Mouse (Mus musculus): Measurements from ENCODE around the gene Fkrp. TPM values are rescaled to one million over a fixed set of nuclear protein-coding genes. Genes with fewer than 3 reads are reported as not detected.
A peak's percentile ranks its signal among the peaks of the same experiment; 100 is the strongest.

Fkrp gene
- polyA plus RNA-seq, 1 experiment from 2014 or later, result 29.0 TPM

- no peaks in the 10 kb centered on the region for H3K9me3 ChIP-seq (ENCODE audit: control insufficient read depth, low read length)
- H3K4me1 ChIP-seq (replicated peaks; ENCODE audit: control insufficient read depth, insufficient read depth, low read length), result peaks cover 22% of the 10 kb centered on the region
- H3K36me3 ChIP-seq (ENCODE audit: control insufficient read depth, insufficient read depth), result no peaks in the 10 kb centered on the region
- ATAC-seq, result 0 out of 2 replicates have a peak, but pooled peaks have one; percentile 2
- peak overlapping the region; percentile 1; the same call in 1 of the 2 replicates for H3K4me2 ChIP-seq (ENCODE audit: low read length)
- no peak overlapping the region for H3K4me3 ChIP-seq (replicated peaks; ENCODE audit: low read length)
- WGBS, result 27% methylated on average over 10 of the region's 10 CpGs
- peaks cover 8% of the 10 kb centered on the region; the same call in 1 of the 2 replicates for H3K27me3 ChIP-seq (replicated peaks; ENCODE audit: control insufficient read depth, insufficient read depth, low read length)
- H3K9ac ChIP-seq (replicated peaks; ENCODE audit: low read depth, low read length), result 0 out of 2 replicates have a peak overlapping the region, but pooled peaks have one; percentile 19
- H3K27ac ChIP-seq (ENCODE audit: low read length), result no peak overlapping the region
Measured at GRCm38 (mm10) chr7:16809739-16810138, 6.8 kb downstream of the Fkrp start.

GRCm38 (mm10) chr7:16808647-16809046 lies 7.9 kb downstream of the Fkrp start:
- H3K9ac ChIP-seq (replicated peaks; ENCODE audit: low read depth, low read length), result no peak overlapping the region
- peaks cover 8% of the 10 kb centered on the region; the same call in 1 of the 2 replicates for H3K27me3 ChIP-seq (replicated peaks; ENCODE audit: control insufficient read depth, insufficient read depth, low read length)
- H3K36me3 ChIP-seq (ENCODE audit: control insufficient read depth, insufficient read depth), result no peaks in the 10 kb centered on the region
- H3K4me1 ChIP-seq (replicated peaks; ENCODE audit: control insufficient read depth, insufficient read depth, low read length), result peaks cover 21% of the 10 kb centered on the region
- H3K9me3 ChIP-seq (ENCODE audit: control insufficient read depth, low read length), result no peaks in the 10 kb centered on the region
- no peak overlapping the region for H3K4me2 ChIP-seq (ENCODE audit: low read length)
- 82% methylated on average over 9 of the region's 9 CpGs for WGBS
- no peak overlapping the region for H3K27ac ChIP-seq (ENCODE audit: low read length)
- H3K4me3 ChIP-seq (replicated peaks; ENCODE audit: low read length), result no peak overlapping the region
- ATAC-seq, result no peak

- ATAC-seq, result no peak
- WGBS, result 86% methylated on average over 9 of the region's 9 CpGs
- Histone ChIP-seq H3K4me1 (replicated peaks; ENCODE audit: control insufficient read depth, insufficient read depth, low read length) (peaks cover 21% of the 10 kb centered on the region), H3K4me2 (ENCODE audit: low read length) (no peak overlapping the region), H3K9ac (replicated peaks; ENCODE audit: low read depth, low read length) (no peak overlapping the region), H3K9me3 (ENCODE audit: control insufficient read depth, low read length) (no peaks in the 10 kb centered on the region), H3K36me3 (ENCODE audit: control insufficient read depth, insufficient read depth) (no peaks in the 10 kb centered on the region), H3K27me3 (replicated peaks; ENCODE audit: control insufficient read depth, insufficient read depth, low read length) (peaks cover 8% of the 10 kb centered on the region; the same call in 1 of the 2 replicates), H3K27ac (ENCODE audit: low read length) (no peak overlapping the region), H3K4me3 (replicated peaks; ENCODE audit: low read length) (no peak overlapping the region)
Measured at GRCm38 (mm10) chr7:16807936-16808335, 8.6 kb downstream of the Fkrp start.

GRCm38 (mm10) chr7:16804409-16805028 lies 12.0 kb downstream of the Fkrp start:
- Histone ChIP-seq H3K36me3 (ENCODE audit: control insufficient read depth, insufficient read depth) (no peaks in the 10 kb centered on the region), H3K27me3 (replicated peaks; ENCODE audit: control insufficient read depth, insufficient read depth, low read length) (no peaks in the 10 kb centered on the region), H3K4me3 (replicated peaks; ENCODE audit: low read length) (no peak overlapping the region), H3K27ac (ENCODE audit: low read length) (no peak overlapping the region), H3K9me3 (ENCODE audit: control insufficient read depth, low read length) (no peaks in the 10 kb centered on the region), H3K4me2 (ENCODE audit: low read length) (no peak overlapping the region), H3K9ac (replicated peaks; ENCODE audit: low read depth, low read length) (no peak overlapping the region), H3K4me1 (replicated peaks; ENCODE audit: control insufficient read depth, insufficient read depth, low read length) (0 out of 2 replicates have a peak, but pooled peaks cover 1% of the 10 kb centered on the region)
- peak; percentile 33; the same call in 1 of the 2 replicates for ATAC-seq
- WGBS, result 31% methylated on average over 8 of the region's 8 CpGs

GRCm38 (mm10) chr7:16794886-16795285 lies 21.6 kb downstream of the Fkrp start:
- Histone ChIP-seq H3K4me1 (replicated peaks; ENCODE audit: control insufficient read depth, insufficient read depth, low read length) (no peaks in the 10 kb centered on the region), H3K27me3 (replicated peaks; ENCODE audit: control insufficient read depth, insufficient read depth, low read length) (no peaks in the 10 kb centered on the region), H3K36me3 (ENCODE audit: control insufficient read depth, insufficient read depth) (no peaks in the 10 kb centered on the region), H3K4me3 (replicated peaks; ENCODE audit: low read length) (no peak overlapping the region), H3K9me3 (ENCODE audit: control insufficient read depth, low read length) (no peaks in the 10 kb centered on the region), H3K27ac (ENCODE audit: low read length) (no peak overlapping the region), H3K9ac (replicated peaks; ENCODE audit: low read depth, low read length) (no peak overlapping the region), H3K4me2 (ENCODE audit: low read length) (no peak overlapping the region)
- whole genome bisulfite sequencing, result 93% methylated on average over 5 of the region's 5 CpGs
- no peak for ATAC-seq

GRCm38 (mm10) chr7:16793010-16793725 lies 23.4 kb downstream of the Fkrp start:
- H3K4me2 ChIP-seq (ENCODE audit: low read length), result no peak overlapping the region
- no peaks in the 10 kb centered on the region for H3K36me3 ChIP-seq (ENCODE audit: control insufficient read depth, insufficient read depth)
- H3K27ac ChIP-seq (ENCODE audit: low read length), result no peak overlapping the region
- H3K27me3 ChIP-seq (replicated peaks; ENCODE audit: control insufficient read depth, insufficient read depth, low read length), result no peaks in the 10 kb centered on the region
- no peaks in the 10 kb centered on the region for H3K4me1 ChIP-seq (replicated peaks; ENCODE audit: control insufficient read depth, insufficient read depth, low read length)
- ATAC-seq, result no peak
- no peak overlapping the region for H3K9ac ChIP-seq (replicated peaks; ENCODE audit: low read depth, low read length)
- 94% methylated on average over 19 of the region's 19 CpGs for WGBS
- H3K4me3 ChIP-seq (replicated peaks; ENCODE audit: low read length), result no peak overlapping the region
- no peaks in the 10 kb centered on the region for H3K9me3 ChIP-seq (ENCODE audit: control insufficient read depth, low read length)

GRCm38 (mm10) chr7:16792316-16792715 lies 24.2 kb downstream of the Fkrp start:
- Histone ChIP-seq H3K4me1 (replicated peaks; ENCODE audit: control insufficient read depth, insufficient read depth, low read length) (no peaks in the 10 kb centered on the region), H3K9ac (replicated peaks; ENCODE audit: low read depth, low read length) (no peak overlapping the region), H3K4me2 (ENCODE audit: low read length) (no peak overlapping the region), H3K4me3 (replicated peaks; ENCODE audit: low read length) (no peak overlapping the region), H3K27me3 (replicated peaks; ENCODE audit: control insufficient read depth, insufficient read depth, low read length) (no peaks in the 10 kb centered on the region), H3K9me3 (ENCODE audit: control insufficient read depth, low read length) (no peaks in the 10 kb centered on the region), H3K27ac (ENCODE audit: low read length) (no peak overlapping the region), H3K36me3 (ENCODE audit: control insufficient read depth, insufficient read depth) (no peaks in the 10 kb centered on the region)
- ATAC-seq, result no peak
- 85% methylated on average over 5 of the region's 5 CpGs for WGBS

- WGBS, result 92% methylated on average over 8 of the region's 8 CpGs
- peaks cover 25% of the 10 kb centered on the region for H3K4me1 ChIP-seq (replicated peaks; ENCODE audit: control insufficient read depth, insufficient read depth, low read length)
- H3K9me3 ChIP-seq (ENCODE audit: control insufficient read depth, low read length), result no peaks in the 10 kb centered on the region
- no peak overlapping the region for H3K4me2 ChIP-seq (ENCODE audit: low read length)
- ATAC-seq, result no peak
- H3K27ac ChIP-seq (ENCODE audit: low read length), result no peak overlapping the region
- H3K9ac ChIP-seq (replicated peaks; ENCODE audit: low read depth, low read length), result no peak overlapping the region
- no peak overlapping the region for H3K4me3 ChIP-seq (replicated peaks; ENCODE audit: low read length)
- H3K27me3 ChIP-seq (replicated peaks; ENCODE audit: control insufficient read depth, insufficient read depth, low read length), result no peaks in the 10 kb centered on the region
- H3K36me3 ChIP-seq (ENCODE audit: control insufficient read depth, insufficient read depth), result no peaks in the 10 kb centered on the region
Measured at GRCm38 (mm10) chr7:16785541-16786083, 30.9 kb downstream of the Fkrp start.

- Histone ChIP-seq H3K4me2 (ENCODE audit: low read length) (no peak overlapping the region), H3K27ac (ENCODE audit: low read length) (no peak overlapping the region), H3K9me3 (ENCODE audit: control insufficient read depth, low read length) (no peaks in the 10 kb centered on the region), H3K36me3 (ENCODE audit: control insufficient read depth, insufficient read depth) (no peaks in the 10 kb centered on the region), H3K9ac (replicated peaks; ENCODE audit: low read depth, low read length) (no peak overlapping the region), H3K27me3 (replicated peaks; ENCODE audit: control insufficient read depth, insufficient read depth, low read length) (no peaks in the 10 kb centered on the region), H3K4me1 (replicated peaks; ENCODE audit: control insufficient read depth, insufficient read depth, low read length) (peaks cover 25% of the 10 kb centered on the region), H3K4me3 (replicated peaks; ENCODE audit: low read length) (no peak overlapping the region)
- WGBS, result 68% methylated on average over 10 of the region's 10 CpGs
- ATAC-seq, result no peak
Measured at GRCm38 (mm10) chr7:16784498-16784976, 32.0 kb downstream of the Fkrp start.

Measured in forebrain, embryonic 16.5 days (tissue).